Mouse (Mus musculus) lung, adult 2 months (tissue): ENCODE data around the gene Kmt2b.

Experiments used
- CTCF ChIP-seq: fragments of 200-500 bp; IDR thresholded peaks from 2 replicates; pipeline ENCODE4 v1.5.1; 2011; ENCODE audit warnings: mild to moderate bottlenecking, low read length, control low read depth; ENCODE audit not compliant: insufficient read depth
- POLR2A ChIP-seq: fragments of 200-500 bp; IDR thresholded peaks from 2 replicates; pipeline ENCODE4 v1.6.1; 2011; ENCODE audit warnings: low read depth, mild to moderate bottlenecking, control low read depth, low read length, borderline replicate concordance; ENCODE audit errors: extremely low read depth

DNA sequence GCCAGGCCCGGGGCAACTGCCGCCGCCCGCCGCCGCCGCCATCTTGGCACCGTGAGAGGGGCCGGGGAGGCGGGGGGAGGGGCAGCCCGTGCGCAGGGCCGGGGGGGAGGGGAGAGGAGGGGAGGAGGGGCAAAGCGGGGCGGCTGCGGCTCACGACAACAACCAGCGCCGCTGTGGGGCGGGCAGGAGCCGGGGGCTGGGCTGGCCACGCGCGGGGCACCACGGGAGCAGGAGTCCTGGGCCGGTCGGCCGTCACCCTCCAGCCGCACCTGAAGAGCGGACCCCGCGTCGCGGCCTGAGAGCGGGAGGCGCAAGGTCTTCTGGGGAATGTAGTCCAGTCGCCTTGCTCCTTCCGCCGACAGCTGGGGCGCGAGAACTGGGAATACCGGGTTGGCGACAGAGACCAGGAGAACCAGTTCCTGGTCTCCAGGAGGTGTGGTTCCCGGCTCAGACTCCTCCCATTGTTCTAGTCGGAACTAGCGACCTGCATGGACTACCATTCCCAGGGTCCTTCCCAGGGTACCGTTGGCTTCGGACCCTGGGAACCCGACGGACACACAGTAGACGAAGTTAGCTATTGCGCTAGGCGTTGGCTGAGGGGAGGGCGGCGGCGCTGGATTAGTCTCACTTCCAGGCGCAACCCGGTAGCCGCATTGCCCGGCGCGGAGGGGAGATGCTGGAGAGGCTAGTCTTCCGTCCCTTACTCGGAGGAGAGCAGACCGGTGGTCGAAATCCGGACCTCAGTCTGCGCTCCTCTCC, at the start of gene Kmt2b:
- TF ChIP-seq CTCF (no peak), POLR2A (peak; percentile 87; the same call in 1 of the 2 replicates)
